Mouse (Mus musculus) embryonic facial prominence, embryonic 14.5 days (tissue): Measurements from ENCODE around the gene Lars2. TPM values are rescaled to one million over a fixed set of nuclear protein-coding genes. Genes with fewer than 3 reads are reported as not detected.

Source experiments
- ATAC-seq: fragments of 200-750 bp; cut with Nextera tagmentation; 2 replicates; pipeline ENCODE4 v1.8.0; 2017; ENCODE audit warnings: low read depth, moderate number of reproducible peaks, moderate TSS enrichment
- DNase-seq: peaks from one replicate; pipeline ENCODE4 v3.0.0-alpha.2; 2015; ENCODE audit warnings: low spot score
- H3K27ac ChIP-seq: fragments of 300-500 bp; sonication (generic); replicated peaks from 2 replicates; pipeline ENCODE4 v1.5.1; 2014; ENCODE audit warnings: low read depth, mild to moderate bottlenecking, low read length, moderate library complexity
- H3K27me3 ChIP-seq: fragments of 300-500 bp; sonication (generic); replicated peaks from 2 replicates; pipeline ENCODE4 v1.6.1; 2014; ENCODE audit warnings: low read length; ENCODE audit not compliant: control insufficient read depth, insufficient read depth
- H3K36me3 ChIP-seq: fragments of 300-500 bp; sonication (generic); 2 replicates; pipeline ENCODE4 v1.6.1; 2014; ENCODE audit warnings: low read length, mixed read lengths; ENCODE audit not compliant: control insufficient read depth, insufficient read depth
- H3K4me1 ChIP-seq: fragments of 300-500 bp; sonication (generic); 2 replicates; pipeline ENCODE4 v1.6.1; 2014; ENCODE audit warnings: antibody characterized with exemption, low read length; ENCODE audit not compliant: control insufficient read depth, insufficient read depth
- H3K4me2 ChIP-seq: fragments of 300-500 bp; sonication (generic); 2 replicates; pipeline ENCODE4 v1.6.1; 2014; ENCODE audit warnings: low read depth, mild to moderate bottlenecking, low read length, moderate library complexity, mixed read lengths
- H3K4me3 ChIP-seq: fragments of 300-500 bp; sonication (generic); 2 replicates; pipeline ENCODE4 v1.5.1; 2014; ENCODE audit warnings: low read depth, mild to moderate bottlenecking, low read length
- H3K9ac ChIP-seq: fragments of 300-500 bp; sonication (generic); 2 replicates; pipeline ENCODE4 v1.6.1; 2014; ENCODE audit warnings: low read depth, mild to moderate bottlenecking, low read length, moderate library complexity, mixed read lengths
- H3K9me3 ChIP-seq: fragments of 300-500 bp; sonication (generic); 2 replicates; pipeline ENCODE4 v1.6.1; 2016; ENCODE audit warnings: low read length; ENCODE audit not compliant: control insufficient read depth
- WGBS: fragments of 180-500 bp; shearing (Covaris S2); extraction: QIAGEN DNeasy Blood & Tissue Kit; methylation state at CpG from one replicate; pipeline ENCODE4 v1.1.7; 2014; 5-methylcytosine and 5-hydroxymethylcytosine counted together
- polyA plus RNA-seq: library from polyadenylated mRNA; unstranded; fragments of >200 nt; fragmentation: Nextera tagmentation; extraction: Ambion mirVana; gene quantifications from 2 replicates; pipeline ENCODE4 v1.2.1, GENCODE M21; 2014

The Lars2 gene
- polyA plus RNA-seq, 1 experiment from 2014 or later: 1,840 TPM

- H3K36me3 ChIP-seq: peaks cover 14% of the 10 kb centered on the region
- H3K4me1 ChIP-seq: peaks cover 42% of the 10 kb centered on the region
- H3K4me3 ChIP-seq: peak overlapping the region; percentile 42
- H3K9me3 ChIP-seq: no peaks in the 10 kb centered on the region
- peak; percentile 62 for DNase-seq
- H3K27ac ChIP-seq: peak overlapping the region; percentile 55; the same call in 1 of the 2 replicates
- H3K27me3 ChIP-seq: no peaks in the 10 kb centered on the region
- ATAC-seq: peak; percentile 75
- WGBS: under 1% methylated on average over 15 of the region's 29 CpGs
- peak overlapping the region; percentile 48; the same call in 1 of the 2 replicates for H3K9ac ChIP-seq
- peak overlapping the region; percentile 81 for H3K4me2 ChIP-seq
Observed at GRCm38 (mm10) chr9:123478031-123478585, 111.4 kb downstream of the Lars2 start.

- WGBS: 0% methylated on average over 15 of the region's 57 CpGs
- peak; percentile 73 for DNase-seq
- Histone ChIP-seq H3K27me3 (no peaks in the 10 kb centered on the region), H3K4me2 (peak within 1 kb of the TSS; percentile 95), H3K4me1 (peaks cover 42% of the 10 kb centered on the region), H3K27ac (peak within 1 kb of the TSS; percentile 85), H3K9me3 (no peaks in the 10 kb centered on the region), H3K9ac (peak within 1 kb of the TSS; percentile 78), H3K4me3 (peak within 1 kb of the TSS; percentile 73), H3K36me3 (peaks cover 15% of the 10 kb centered on the region)
- peak; percentile 87 for ATAC-seq
Observed at GRCm38 (mm10) chr9:123478586-123479195, 112.0 kb downstream of the Lars2 start, which contains the start of gene Limd1. Gene Limd1, plus strand, starts transcription at chr9:123478706.

GRCm38 (mm10) chr9:123479196-123479669 lies 112.5 kb downstream of the Lars2 start:
- H3K9ac ChIP-seq: peak overlapping the region; percentile 78
- peak overlapping the region; percentile 73 for H3K4me3 ChIP-seq
- H3K9me3 ChIP-seq: no peaks in the 10 kb centered on the region
- ATAC-seq (peak; percentile 11; the same call in 1 of the 2 replicates), DNase-seq (no peak)
- H3K27ac ChIP-seq: peak overlapping the region; percentile 85
- 24% methylated on average over 15 of the region's 17 CpGs for WGBS
- H3K36me3 ChIP-seq: peaks cover 19% of the 10 kb centered on the region
- H3K4me1 ChIP-seq: peaks cover 42% of the 10 kb centered on the region
- peak overlapping the region; percentile 95 for H3K4me2 ChIP-seq
- H3K27me3 ChIP-seq: no peaks in the 10 kb centered on the region

GRCm38 (mm10) chr9:123479876-123480252 lies 113.1 kb downstream of the Lars2 start:
- Histone ChIP-seq H3K4me2 (peak overlapping the region; percentile 95), H3K27ac (no peak overlapping the region), H3K4me1 (peaks cover 42% of the 10 kb centered on the region), H3K9me3 (no peaks in the 10 kb centered on the region), H3K9ac (peak overlapping the region; percentile 78), H3K36me3 (peaks cover 25% of the 10 kb centered on the region), H3K27me3 (no peaks in the 10 kb centered on the region), H3K4me3 (peak overlapping the region; percentile 73)
- WGBS: 89% methylated on average over 8 of the region's 8 CpGs
- DNase-seq (no peak), ATAC-seq (no peak)

- H3K27ac ChIP-seq: no peak overlapping the region
Observed at GRCm38 (mm10) chr9:123480253-123480921, 113.7 kb downstream of the Lars2 start.

GRCm38 (mm10) chr9:123481136-123481535 lies 114.4 kb downstream of the Lars2 start:
- peaks cover 42% of the 10 kb centered on the region for H3K4me1 ChIP-seq
- H3K9ac ChIP-seq: no peak overlapping the region; the same call in 1 of the 2 replicates
- no peaks in the 10 kb centered on the region for H3K27me3 ChIP-seq
- 51% methylated on average over 7 of the region's 7 CpGs for WGBS
- no peaks in the 10 kb centered on the region for H3K9me3 ChIP-seq
- peak overlapping the region; percentile 73 for H3K4me3 ChIP-seq
- no peak for DNase-seq
- H3K4me2 ChIP-seq: peak overlapping the region; percentile 95
- no peak for ATAC-seq
- H3K36me3 ChIP-seq: peaks cover 33% of the 10 kb centered on the region
- no peak overlapping the region for H3K27ac ChIP-seq

More at GRCm38 (mm10) chr9:123480253-123480921, 113.7 kb downstream of the Lars2 start:
- H3K9ac ChIP-seq: peak overlapping the region; percentile 40
- peaks cover 42% of the 10 kb centered on the region for H3K4me1 ChIP-seq
- DNase-seq (no peak), ATAC-seq (no peak)
- H3K36me3 ChIP-seq: peaks cover 25% of the 10 kb centered on the region
- H3K9me3 ChIP-seq: no peaks in the 10 kb centered on the region
- 78% methylated on average over 18 of the region's 18 CpGs for WGBS
- H3K4me2 ChIP-seq: peak overlapping the region; percentile 95
- no peaks in the 10 kb centered on the region for H3K27me3 ChIP-seq
- peak overlapping the region; percentile 73 for H3K4me3 ChIP-seq

GRCm38 (mm10) chr9:123483598-123483997 lies 116.9 kb downstream of the Lars2 start:
- no peak overlapping the region for H3K27ac ChIP-seq
- H3K4me1 ChIP-seq: peaks cover 44% of the 10 kb centered on the region
- no peaks in the 10 kb centered on the region for H3K9me3 ChIP-seq
- DNase-seq (no peak), ATAC-seq (no peak)
- no peak overlapping the region for H3K4me2 ChIP-seq
- H3K4me3 ChIP-seq: no peak overlapping the region
- 78% methylated on average over 1 of the region's 1 CpGs for WGBS
- peaks cover 35% of the 10 kb centered on the region for H3K36me3 ChIP-seq
- H3K9ac ChIP-seq: no peak overlapping the region
- H3K27me3 ChIP-seq: no peaks in the 10 kb centered on the region

- no peaks in the 10 kb centered on the region for H3K9me3 ChIP-seq
- H3K27ac ChIP-seq: no peak overlapping the region
- peaks cover 37% of the 10 kb centered on the region for H3K36me3 ChIP-seq
- ATAC-seq (no peak), DNase-seq (no peak)
- H3K4me1 ChIP-seq: peaks cover 40% of the 10 kb centered on the region
- 88% methylated on average over 3 of the region's 3 CpGs for WGBS
- no peak overlapping the region for H3K4me2 ChIP-seq
- no peak overlapping the region for H3K4me3 ChIP-seq
- no peak overlapping the region for H3K9ac ChIP-seq
- no peaks in the 10 kb centered on the region for H3K27me3 ChIP-seq
Observed at GRCm38 (mm10) chr9:123484830-123485229, 118.1 kb downstream of the Lars2 start.
